Mouse (Mus musculus) MEL (cell line): ENCODE data around the gene Armh1. TPM values are rescaled to one million over a fixed set of nuclear protein-coding genes. Genes with fewer than 3 reads are reported as not detected.
A peak's percentile ranks its signal among the peaks of the same experiment; 100 is the strongest.

Experiments
- DNase-seq: peaks from one replicate; pipeline ENCODE4 v3.0.0; 2011; ENCODE audit warnings: low read depth, low spot score
- H3K27ac ChIP-seq: 2 replicates; pipeline ENCODE4 v1.5.1; 2012; ENCODE audit warnings: low read depth, mild to moderate bottlenecking, control low read depth, low read length, moderate library complexity; ENCODE audit not compliant: control insufficient read depth
- H3K27me3 ChIP-seq, 2 experiments: fragments of 150-350 bp in 1 of 2; sonication (generic) in 1 of 2; 2 replicates each; pipeline ENCODE4 v1.6.1; 2012; ENCODE audit warnings: low read length in 2 of 2, mild to moderate bottlenecking in 2 of 2, improper control_type of control experiment in 1 of 2, moderate library complexity in 1 of 2; ENCODE audit not compliant: insufficient read depth in 2 of 2, control insufficient read depth in 1 of 2
- H3K36me3 ChIP-seq, 2 experiments: 2 replicates each; pipeline ENCODE4 v1.6.1; 2012 to 2014; ENCODE audit warnings: low read length in 2 of 2, improper control_type of control experiment in 1 of 2, inconsistent platforms in 1 of 2, mild to moderate bottlenecking in 1 of 2; ENCODE audit not compliant: insufficient read depth in 2 of 2, control insufficient read depth in 1 of 2
- H3K4me1 ChIP-seq, 2 experiments: fragments of 150-350 bp in 1 of 2; sonication (generic) in 1 of 2; 2 replicates each; pipeline ENCODE4 v1.6.1; 2012; ENCODE audit warnings: low read length in 2 of 2, improper control_type of control experiment in 1 of 2, mild to moderate bottlenecking in 1 of 2; ENCODE audit not compliant: insufficient read depth in 2 of 2, control insufficient read depth in 1 of 2
- H3K4me3 ChIP-seq, 2 experiments: fragments of 150-350 bp in 1 of 2; sonication (generic) in 1 of 2; 2 replicates each; pipeline ENCODE4 v1.5.1; 2012; ENCODE audit warnings: low read depth in 2 of 2, low read length in 2 of 2, mild to moderate bottlenecking in 2 of 2, moderate library complexity in 2 of 2, control low read depth in 1 of 2, improper control_type of control experiment in 1 of 2; ENCODE audit not compliant: control insufficient read depth in 1 of 2, insufficient read depth in 1 of 2
- H3K79me2 ChIP-seq: 2 replicates; pipeline ENCODE4 v1.6.1; 2012; ENCODE audit warnings: mild to moderate bottlenecking, low read length, moderate library complexity; ENCODE audit not compliant: control insufficient read depth, poor library complexity, insufficient read depth
- H3K9ac ChIP-seq: 2 replicates; pipeline ENCODE4 v1.6.1; 2012; ENCODE audit warnings: low read depth, mild to moderate bottlenecking, control low read depth, low read length, moderate library complexity; ENCODE audit not compliant: control insufficient read depth, poor library complexity, severe bottlenecking
- H3K9me3 ChIP-seq: fragments of 150-350 bp; sonication (generic); replicated peaks from 2 replicates; pipeline ENCODE4 v1.6.1; 2012; ENCODE audit warnings: mild to moderate bottlenecking, low read length, improper control_type of control experiment, moderate library complexity; ENCODE audit not compliant: insufficient read depth
- CHD2 ChIP-seq: IDR thresholded peaks from 2 replicates; pipeline ENCODE4 v1.6.1; 2011; ENCODE audit warnings: low read length, improper control_type of control experiment
- E2F4 ChIP-seq: IDR thresholded peaks from 2 replicates; pipeline ENCODE4 v1.6.1; 2011; ENCODE audit warnings: low read depth, low read length, improper control_type of control experiment, borderline replicate concordance
- ELF1 ChIP-seq: IDR thresholded peaks from 2 replicates; pipeline ENCODE4 v1.6.1; 2014; ENCODE audit warnings: low read depth, mild to moderate bottlenecking, inconsistent platforms, low read length, improper control_type of control experiment, moderate library complexity
- ETS1 ChIP-seq: IDR thresholded peaks from 2 replicates; pipeline ENCODE4 v1.6.1; 2012; ENCODE audit warnings: low read depth, mild to moderate bottlenecking, inconsistent platforms, low read length, improper control_type of control experiment, moderate library complexity
- GATA1 ChIP-seq: IDR thresholded peaks from 2 replicates; pipeline ENCODE4 v1.6.1; 2011; ENCODE audit warnings: low read depth, low read length, improper control_type of control experiment
- JUND ChIP-seq: IDR thresholded peaks from 2 replicates; pipeline ENCODE4 v1.6.1; 2011; ENCODE audit warnings: low read depth, mild to moderate bottlenecking, improper control_type of control experiment, low read length
- MAFK ChIP-seq: IDR thresholded peaks from 2 replicates; pipeline ENCODE4 v1.6.1; 2011; ENCODE audit warnings: low read depth, mild to moderate bottlenecking, low read length, improper control_type of control experiment, borderline replicate concordance
- MAX ChIP-seq: IDR thresholded peaks from 2 replicates; pipeline ENCODE4 v1.6.1; 2011; ENCODE audit warnings: low read length, improper control_type of control experiment
- NELFE ChIP-seq: IDR thresholded peaks from 2 replicates; pipeline ENCODE4 v1.6.1; 2011; ENCODE audit warnings: low read depth, low read length, improper control_type of control experiment
- POLR2A ChIP-seq, 2 experiments: IDR thresholded peaks; 2 replicates each; pipeline ENCODE4 v1.6.1; 2011 to 2012; ENCODE audit warnings: low read length in 2 of 2, mild to moderate bottlenecking in 2 of 2, control low read depth in 1 of 2, improper control_type of control experiment in 1 of 2, low read depth in 1 of 2, moderate library complexity in 1 of 2; ENCODE audit not compliant: control insufficient read depth in 1 of 2, insufficient read depth in 1 of 2, poor library complexity in 1 of 2
- RAD21 ChIP-seq: IDR thresholded peaks from 2 replicates; pipeline ENCODE4 v1.6.1; 2011; ENCODE audit warnings: mild to moderate bottlenecking, low read depth, low read length, improper control_type of control experiment
- SIN3A ChIP-seq: IDR thresholded peaks from 2 replicates; pipeline ENCODE4 v1.6.1; 2012; ENCODE audit warnings: low read length, improper control_type of control experiment, inconsistent platforms
- TAL1 ChIP-seq: IDR thresholded peaks from 2 replicates; pipeline ENCODE4 v1.6.1; 2012; ENCODE audit warnings: mild to moderate bottlenecking, inconsistent platforms, low read length, moderate library complexity, mixed read lengths
- UBTF ChIP-seq: IDR thresholded peaks from 2 replicates; pipeline ENCODE4 v1.6.1; 2012; ENCODE audit warnings: low read depth, mild to moderate bottlenecking, inconsistent platforms, low read length, improper control_type of control experiment, moderate library complexity, borderline replicate concordance; ENCODE audit not compliant: insufficient read depth
- USF1 ChIP-seq: IDR thresholded peaks from 2 replicates; pipeline ENCODE4 v1.6.1; 2014; ENCODE audit warnings: low read depth, mild to moderate bottlenecking, inconsistent platforms, low read length, improper control_type of control experiment, moderate library complexity
- ZC3H11A ChIP-seq: IDR thresholded peaks from 2 replicates; pipeline ENCODE4 v1.6.1; 2012; ENCODE audit warnings: low read depth, mild to moderate bottlenecking, inconsistent platforms, low read length, improper control_type of control experiment
- polyA plus RNA-seq, 2 experiments: library from polyadenylated mRNA; stranded (reverse) in 1 of 2; unstranded in 1 of 2; fragments of >175 nt in 1 of 2; fragments of >200 nt in 1 of 2; gene quantifications; 2 replicates each; pipeline versions ENCODE4 v1.2.1 to v1.2.4; 2012; ENCODE audit warnings: low replicate concordance in 2 of 2, low read depth in 1 of 2; ENCODE audit not compliant: insufficient read length in 2 of 2, insufficient read depth in 1 of 2, missing spikeins in 1 of 2
- total RNA-seq: library from RNA; depleted of rRNA; stranded (reverse); fragments of 300-350 nt; gene quantifications from 2 replicates; pipeline ENCODE4 v1.2.3, GENCODE M21; 2012

Armh1 gene
- total and polyA plus RNA-seq, 3 experiments = not detected

DNA sequence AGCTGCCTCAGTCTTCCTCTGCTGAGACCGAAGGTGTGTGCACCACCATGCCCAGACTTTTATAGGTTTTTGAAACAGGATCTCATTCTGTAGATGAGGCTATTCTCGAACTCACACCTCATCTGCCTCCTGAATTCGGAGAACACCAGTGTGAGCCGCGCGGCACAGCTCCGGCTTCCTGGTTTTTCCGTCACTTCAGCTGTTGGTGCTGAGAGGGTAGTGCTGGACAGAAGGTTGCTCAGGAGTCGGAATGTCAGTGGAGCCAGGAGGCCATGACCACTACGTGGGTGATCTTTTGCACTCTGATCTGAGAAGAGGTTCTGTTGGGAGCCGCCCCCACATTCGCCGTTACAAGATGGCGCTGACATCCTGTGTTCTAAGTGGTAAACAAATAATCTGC, 60.1 kb downstream of the Armh1 start:
- no peak for DNase-seq

DNA sequence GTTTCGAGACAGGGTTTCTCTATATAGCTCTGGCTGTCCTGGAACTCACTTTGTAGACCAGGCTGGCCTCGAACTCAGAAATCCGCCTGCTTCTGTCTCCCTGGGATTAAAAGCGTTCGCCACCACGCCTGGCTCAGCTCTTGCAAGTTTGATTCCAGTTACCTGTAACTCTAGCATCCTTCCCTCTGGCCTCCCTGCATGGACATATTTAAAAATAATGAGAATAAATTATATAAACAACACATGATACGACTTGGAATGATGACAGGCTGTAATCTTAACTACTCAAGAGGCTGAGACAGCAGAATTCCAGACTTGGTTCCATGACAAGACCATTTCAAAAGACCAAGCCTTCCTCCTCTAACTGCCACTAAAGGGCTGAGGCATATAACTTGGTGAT, 61.3 kb downstream of the Armh1 start:
- TF ChIP-seq POLR2A (IDR thresholded peaks at IDR 0.05; ENCODE audit: control insufficient read depth in 1 of 2, insufficient read depth in 1 of 2, low read depth in 1 of 2, low read length in 2 of 2, poor library complexity in 1 of 2) (peak in 1 of 2 experiments; percentile 57; a peak in 3 of 4 replicates), CHD2 (no peak), ZC3H11A (no peak), UBTF (no peak), USF1 (no peak), TAL1 (no peak), SIN3A (no peak), NELFE (no peak)
- no peak for DNase-seq
- Histone ChIP-seq H3K9me3 (no peaks in the 10 kb centered on the region), H3K4me3 (no peak overlapping the region), H3K27ac (no peak overlapping the region), H3K36me3 (peaks cover 0 to 2% of the 10 kb centered on the region in 2 experiments; a peak in 2 of 4 replicates), H3K79me2 (no peaks in the 10 kb centered on the region; the same call in 1 of the 2 replicates), H3K27me3 (no peaks in the 10 kb centered on the region), H3K4me1 (peaks cover 0 to 8% of the 10 kb centered on the region in 2 experiments; a peak in 2 of 4 replicates), H3K9ac (no peak overlapping the region)

More for the DNA sequence above, 60.1 kb downstream of the Armh1 start:
- no peaks in the 10 kb centered on the region for H3K27me3 ChIP-seq
- peaks cover 0 to 2% of the 10 kb centered on the region in 2 experiments; a peak in 2 of 4 replicates for H3K36me3 ChIP-seq
- H3K4me3 ChIP-seq = no peak overlapping the region
- H3K9ac ChIP-seq = no peak overlapping the region
- TF ChIP-seq E2F4 (no peak), RAD21 (no peak), JUND (no peak), ETS1 (no peak), MAX (no peak), GATA1 (no peak), MAFK (no peak), SIN3A (no peak), ELF1 (no peak), USF1 (no peak)
- H3K4me1 ChIP-seq = peaks cover 0 to 8% of the 10 kb centered on the region in 2 experiments; a peak in 2 of 4 replicates
- H3K9me3 ChIP-seq = no peaks in the 10 kb centered on the region
- H3K79me2 ChIP-seq = no peaks in the 10 kb centered on the region; the same call in 1 of the 2 replicates
- H3K27ac ChIP-seq = no peak overlapping the region
